Mouse (Mus musculus): ENCODE results near the gene Npas2.

DNA sequence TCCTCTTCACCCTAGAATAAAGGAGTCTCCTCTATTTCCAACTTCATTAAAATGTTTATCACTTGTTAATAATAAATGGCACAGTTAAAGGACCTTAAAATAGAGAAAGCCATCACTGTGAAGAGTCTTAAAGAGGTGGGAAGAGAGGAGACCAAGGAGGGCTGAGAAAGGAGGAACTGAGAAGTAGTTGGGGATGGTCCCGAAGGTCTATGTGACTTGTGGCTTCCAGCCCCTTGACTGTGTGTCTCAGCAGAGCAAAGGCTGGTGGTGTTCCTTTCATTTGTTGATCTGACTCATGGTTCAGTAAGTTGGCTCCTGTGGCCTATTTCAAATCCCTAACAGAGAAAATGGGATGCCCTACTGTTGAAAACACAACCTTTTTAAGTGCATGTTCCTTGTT is 30.5 kb upstream of the Npas2 start:
- TF ChIP-seq CTCF (IDR thresholded peaks at IDR 0.05; ENCODE audit: control insufficient read depth, insufficient read depth, insufficient replicate concordance, low read depth, low read length): no peak
- no peak for TF ChIP-seq POLR2A (IDR thresholded peaks at IDR 0.05; ENCODE audit: control insufficient read depth, low read depth, low read length)
